Mouse (Mus musculus) G1E (cell line): ENCODE results near the gene Tbc1d13.

Experiments
- CTCF ChIP-seq: IDR thresholded peaks from 2 replicates; pipeline ENCODE4 v1.5.1; 2012; ENCODE audit warnings: low read depth, low read length, inconsistent platforms, mixed read lengths
- POLR2AphosphoS5 ChIP-seq: IDR thresholded peaks from 2 replicates; pipeline ENCODE4 v1.6.1; 2012; ENCODE audit warnings: low read depth, low read length, inconsistent platforms; ENCODE audit not compliant: insufficient replicate concordance
- TAL1 ChIP-seq: conservative IDR thresholded peaks from 2 replicates; pipeline ENCODE4 v1.6.1; 2012; ENCODE audit warnings: low read depth, low read length, inconsistent platforms, mixed read lengths

GRCm38 (mm10) chr2:30106364-30106763, 27.2 kb upstream of the Tbc1d13 start:
- TF ChIP-seq CTCF = peak; percentile 77
- no peak for TF ChIP-seq POLR2AphosphoS5
- TF ChIP-seq TAL1 = no peak
